Mouse (Mus musculus): Measurements from ENCODE around the gene Oser1. TPM values are rescaled to one million over a fixed set of nuclear protein-coding genes. Genes with fewer than 3 reads are reported as not detected.
"Not testable (repeated sequence)": the region's sequence is repeated elsewhere in the genome, so short reads cannot be mapped to it uniquely, and the experiment has no call there.

The Oser1 gene
- 10 to 100 TPM; 17.1 to 17.2 TPM for total RNA-seq (2021)
- long read RNA-seq, experiment 1, transcript Oser1-201 (4 exons, 1,620 nt), result major isoform, 19 of 20 reads
- long read RNA-seq, experiment 1, partial matches to known transcripts, result 0 of 20 reads
- long read RNA-seq, experiment 1, other reads (novel, unspliced or antisense), result 1 of 20 reads
- long read RNA-seq, experiment 2, transcript Oser1-201 (4 exons, 1,620 nt), result major isoform, 30 of 32 reads
- long read RNA-seq, experiment 2, partial matches to known transcripts, result 2 of 32 reads
- long read RNA-seq, experiment 2, other reads (novel, unspliced or antisense), result 0 of 32 reads

- H3K27ac ChIP-seq, result no peak within 1 kb of the TSS
- no peak within 1 kb of the TSS for H3K4me3 ChIP-seq
- no peak for DNase-seq (ENCODE audit: low spot score in 2 of 2)
- TF ChIP-seq CTCF (conservative IDR thresholded peaks at IDR 0.05), result no peak
Observed at GRCm38 (mm10) chr2:163424597-163424996, at the start of gene Oser1. Gene Oser1 (minus strand): TSS chr2:163424697.

DNA sequence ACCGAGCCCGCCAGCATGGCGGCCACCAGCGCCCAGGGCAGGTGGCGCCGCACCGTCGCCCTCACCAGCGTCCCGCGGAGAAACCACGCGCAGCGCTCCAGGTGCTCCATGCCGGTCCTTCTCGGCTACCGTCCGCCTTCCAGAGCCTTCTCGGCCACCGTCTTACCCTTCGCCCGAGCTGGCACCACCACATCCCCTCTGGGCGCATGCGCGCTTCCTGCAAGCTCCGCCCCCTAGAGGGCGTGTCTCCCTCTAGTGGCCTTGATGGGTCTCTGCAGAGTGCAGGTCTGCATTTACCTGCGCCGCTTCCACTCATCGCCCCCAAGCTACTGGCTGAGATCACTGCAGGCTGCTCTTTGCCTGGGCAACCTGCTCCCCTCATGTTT lies 48.0 kb upstream of the Oser1 start, which contains the start of gene Fitm2:
TSS of gene Fitm2 (minus strand) at position 164 of the 386 bp plus-strand sequence.
- peak; percentile 94 to 97 for DNase-seq (ENCODE audit: low spot score in 2 of 2)
- H3K27ac ChIP-seq, result peak within 1 kb of the TSS; percentile 90
- peak within 1 kb of the TSS; percentile 80 for H3K4me3 ChIP-seq
- TF ChIP-seq CTCF (conservative IDR thresholded peaks at IDR 0.05), result peak; percentile 99

DNA sequence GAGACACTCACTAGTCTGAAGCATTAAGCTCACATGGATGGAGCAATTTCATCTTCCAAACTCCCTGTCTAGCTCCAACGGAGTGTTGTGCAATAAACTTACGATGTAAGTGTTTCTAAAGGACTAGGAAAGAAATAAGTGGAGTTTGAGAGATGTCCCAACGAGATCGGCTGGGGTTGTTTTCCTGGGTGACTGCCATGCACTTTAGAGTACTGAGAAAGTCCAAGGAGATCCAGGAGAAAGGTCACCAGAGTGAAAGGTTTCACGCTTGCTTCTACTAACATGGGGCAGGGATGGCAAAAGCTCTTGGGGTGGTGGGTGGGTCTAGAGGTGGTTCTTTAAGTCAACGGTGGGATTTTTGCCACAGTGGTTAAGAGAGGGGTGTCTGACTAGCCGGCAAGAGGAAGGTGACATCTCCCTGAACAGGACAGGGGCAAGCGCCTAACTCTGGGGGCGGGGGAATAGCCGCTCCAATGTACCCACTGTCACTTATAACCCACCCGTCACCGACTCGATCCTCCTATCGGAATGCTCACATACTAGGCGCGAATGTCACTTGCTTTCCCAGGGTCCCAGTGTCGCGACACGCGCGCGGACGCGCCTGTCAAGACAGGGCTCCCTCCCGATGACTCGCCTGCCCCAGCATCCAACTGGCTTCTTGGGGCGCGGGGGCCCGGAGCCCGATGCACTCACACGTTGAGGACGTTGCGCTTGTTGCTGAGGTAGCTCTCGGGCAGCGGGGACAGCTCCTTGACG lies 47.4 kb upstream of the Oser1 start:
- H3K27ac ChIP-seq, result peak overlapping the region; percentile 90
- no peak for TF ChIP-seq CTCF (conservative IDR thresholded peaks at IDR 0.05)

DNA sequence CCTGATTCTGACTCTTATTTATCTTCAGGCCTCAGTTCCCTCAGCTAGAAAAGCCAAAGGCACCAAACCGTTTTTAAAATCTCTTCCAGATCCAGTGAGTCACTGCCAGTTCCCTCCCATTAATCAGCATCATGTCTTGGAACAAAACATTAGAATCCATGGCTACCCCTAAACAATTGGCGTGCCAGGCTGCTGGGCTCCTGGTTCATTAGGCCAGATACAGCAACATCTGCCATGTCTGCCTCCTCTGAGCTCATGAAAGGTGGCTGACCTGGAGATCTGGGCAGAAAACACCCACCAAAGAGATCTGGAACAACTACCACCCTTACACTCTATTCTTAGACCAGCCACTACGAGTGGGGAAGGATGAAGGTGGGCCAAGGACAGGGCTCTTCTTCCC lies 46.6 kb upstream of the Oser1 start:
- H3K27ac ChIP-seq, result peak overlapping the region; percentile 90; the same call in 1 of the 2 replicates
- no peak for DNase-seq (ENCODE audit: low spot score in 2 of 2)
- H3K4me3 ChIP-seq, result peak overlapping the region; percentile 80
- TF ChIP-seq CTCF (conservative IDR thresholded peaks at IDR 0.05), result no peak

More for the DNA sequence above, 47.4 kb upstream of the Oser1 start:
- no peak for DNase-seq (ENCODE audit: low spot score in 2 of 2)
- peak overlapping the region; percentile 80 for H3K4me3 ChIP-seq

DNA sequence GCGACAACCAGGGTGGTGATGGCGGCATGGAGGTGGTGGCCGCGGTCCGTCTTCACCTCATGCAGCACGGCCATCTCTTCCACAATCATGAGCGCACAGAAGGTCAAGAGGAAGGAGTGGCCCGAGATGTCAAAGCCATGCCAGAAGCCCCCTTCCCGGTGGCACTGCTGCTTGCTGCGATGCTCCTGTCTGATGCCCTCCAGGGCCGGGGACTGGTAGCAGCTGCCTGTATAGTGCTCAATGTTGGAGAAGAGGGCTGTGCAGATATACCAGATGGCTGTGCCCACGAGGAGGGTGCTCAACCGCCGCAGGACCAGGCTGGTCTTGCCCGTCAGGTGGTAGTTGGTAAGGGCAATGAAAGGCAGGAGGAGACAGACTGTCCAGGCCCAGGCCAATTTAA lies 45.2 kb upstream of the Oser1 start:
- no peak overlapping the region for H3K27ac ChIP-seq
- no peak for DNase-seq (ENCODE audit: low spot score in 2 of 2)
- TF ChIP-seq CTCF (conservative IDR thresholded peaks at IDR 0.05), result no peak
- no peak overlapping the region for H3K4me3 ChIP-seq

GRCm38 (mm10) chr2:163468866-163469265 lies 44.4 kb upstream of the Oser1 start:
- TF ChIP-seq CTCF (conservative IDR thresholded peaks at IDR 0.05), result no peak
- Histone ChIP-seq H3K27ac (no peak overlapping the region), H3K4me3 (no peak overlapping the region)
- no peak for DNase-seq (ENCODE audit: low spot score in 2 of 2)

DNA sequence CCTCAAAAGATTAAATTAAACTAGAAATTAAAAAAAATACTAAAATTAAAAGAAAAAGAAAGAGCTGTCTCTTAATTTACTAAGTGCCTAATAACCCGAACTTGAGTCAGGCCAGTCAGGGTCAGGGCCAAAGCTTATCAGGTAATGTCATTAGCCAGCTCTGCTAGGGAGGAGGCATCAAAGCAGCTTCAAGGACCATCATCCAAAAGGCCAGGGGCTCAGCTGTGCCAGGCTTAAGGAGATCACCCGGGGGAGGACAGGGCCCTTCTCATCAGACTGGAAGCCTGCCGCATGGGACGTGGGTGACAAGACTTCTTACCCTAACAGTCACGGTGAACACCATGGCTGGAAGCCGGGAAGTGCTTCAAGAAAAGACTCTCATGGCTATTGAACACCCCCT lies 43.1 kb upstream of the Oser1 start:
- no peak overlapping the region for H3K4me3 ChIP-seq
- DNase-seq (ENCODE audit: low spot score in 2 of 2), result no peak
- TF ChIP-seq CTCF (conservative IDR thresholded peaks at IDR 0.05), result no peak
- no peak overlapping the region for H3K27ac ChIP-seq

DNA sequence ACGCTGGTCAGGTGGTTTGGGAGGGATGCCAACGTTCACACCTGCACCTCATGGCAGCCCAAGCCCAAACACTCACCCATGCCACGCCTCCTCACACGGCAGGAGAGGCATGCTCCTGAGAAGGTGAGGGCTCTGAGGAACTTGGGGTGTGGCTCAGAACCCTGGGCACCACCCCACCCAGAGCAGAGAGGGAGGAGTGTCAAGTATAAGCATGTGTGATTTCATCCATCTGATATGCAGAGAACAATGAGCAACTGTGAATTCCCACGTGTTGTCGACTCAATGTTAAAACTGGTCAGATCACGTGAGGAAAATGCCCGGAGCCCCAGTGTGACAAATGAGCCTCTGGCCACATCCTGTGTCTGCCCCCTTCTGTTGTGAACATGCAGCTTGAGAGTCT lies 42.3 kb upstream of the Oser1 start:
- TF ChIP-seq CTCF (conservative IDR thresholded peaks at IDR 0.05), result no peak
- DNase-seq (ENCODE audit: low spot score in 2 of 2), result no peak
- H3K4me3 ChIP-seq, result no peak overlapping the region
- no peak overlapping the region for H3K27ac ChIP-seq

- TF ChIP-seq CTCF (conservative IDR thresholded peaks at IDR 0.05), result no peak
- Histone ChIP-seq H3K4me3 (no peak overlapping the region), H3K27ac (no peak overlapping the region)
- no peak for DNase-seq (ENCODE audit: low spot score in 2 of 2)
Observed at GRCm38 (mm10) chr2:163464562-163464961, 40.1 kb upstream of the Oser1 start.

DNA sequence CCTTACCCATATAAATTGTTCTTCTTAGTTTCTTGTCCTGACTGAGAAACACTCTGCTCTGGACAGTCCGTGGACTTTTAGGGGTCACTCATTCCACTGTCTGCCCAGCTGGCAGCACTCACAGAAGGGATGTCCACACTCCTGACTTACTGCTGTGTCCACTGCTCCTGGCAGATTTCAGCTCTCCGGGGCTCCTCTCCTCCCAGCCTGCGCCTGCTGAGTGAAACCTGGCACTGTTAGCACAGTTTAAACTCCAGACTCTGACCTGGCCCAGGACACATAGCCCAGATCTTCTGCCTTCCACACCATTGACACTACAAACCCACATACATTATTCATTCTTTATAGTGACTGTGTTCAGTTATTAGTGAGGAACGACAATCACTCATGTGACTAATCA lies 39.5 kb upstream of the Oser1 start:
- DNase-seq (ENCODE audit: low spot score in 2 of 2), result no peak

GRCm38 (mm10) chr2:163463251-163463769 lies 38.8 kb upstream of the Oser1 start:
- Histone ChIP-seq H3K4me3 (no peak overlapping the region), H3K27ac (no peak overlapping the region)
- no peak for DNase-seq (ENCODE audit: low spot score in 2 of 2)
- TF ChIP-seq CTCF (conservative IDR thresholded peaks at IDR 0.05), result no peak

More for the DNA sequence above, 39.5 kb upstream of the Oser1 start:
- TF ChIP-seq CTCF (conservative IDR thresholded peaks at IDR 0.05), result no peak
- Histone ChIP-seq H3K4me3 (no peak overlapping the region), H3K27ac (no peak overlapping the region)

DNA sequence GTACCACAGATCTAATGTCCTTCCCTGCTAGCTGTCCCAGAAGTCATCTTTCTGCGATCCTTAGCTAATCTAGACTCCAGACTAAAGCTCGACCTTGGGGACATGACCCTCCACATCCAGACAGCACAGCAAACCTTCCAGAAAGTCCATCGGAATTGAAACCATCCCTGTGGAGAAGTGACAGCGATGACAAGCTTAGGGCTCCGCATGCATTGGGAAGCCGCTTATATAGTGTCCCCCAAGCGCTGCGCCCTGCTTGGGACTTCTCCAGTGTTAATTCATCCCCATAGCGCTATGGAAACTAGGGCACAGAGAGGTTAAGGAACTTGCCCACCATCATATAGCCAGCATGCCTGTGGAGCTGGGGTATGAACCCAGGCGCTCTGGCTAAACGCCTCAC lies 38.3 kb upstream of the Oser1 start:
- no peak overlapping the region for H3K27ac ChIP-seq
- DNase-seq (ENCODE audit: low spot score in 2 of 2), result no peak
- TF ChIP-seq CTCF (conservative IDR thresholded peaks at IDR 0.05), result no peak
- H3K4me3 ChIP-seq, result no peak overlapping the region

DNA sequence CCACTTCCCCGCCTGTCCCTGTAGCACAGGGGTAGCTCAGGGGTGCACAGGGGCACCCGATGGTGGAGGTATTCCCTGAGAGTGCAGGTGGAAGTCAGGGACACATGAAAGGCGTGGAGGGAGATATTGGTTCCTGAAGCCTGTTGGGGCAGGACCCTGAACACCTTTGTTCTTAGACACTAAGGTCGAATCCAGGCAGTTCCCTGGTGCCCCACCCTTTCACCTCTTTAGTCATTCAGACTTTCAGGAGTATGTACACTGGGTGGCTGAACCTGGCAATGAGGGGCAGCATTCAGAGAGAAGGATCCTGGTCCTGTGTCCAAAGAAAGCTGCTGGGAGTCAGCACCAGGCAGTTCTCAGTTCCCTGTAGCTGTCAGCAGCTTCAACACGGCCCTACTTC lies 37.9 kb upstream of the Oser1 start:
- TF ChIP-seq CTCF (conservative IDR thresholded peaks at IDR 0.05), result no peak
- H3K27ac ChIP-seq, result no peak overlapping the region
- no peak for DNase-seq (ENCODE audit: low spot score in 2 of 2)
- no peak overlapping the region for H3K4me3 ChIP-seq

GRCm38 (mm10) chr2:163461307-163461706 lies 36.8 kb upstream of the Oser1 start:
- not testable (repeated sequence) for H3K27ac ChIP-seq; DNase-seq (ENCODE audit: low spot score in 2 of 2)

More at GRCm38 (mm10) chr2:163461307-163461706, 36.8 kb upstream of the Oser1 start:
- not testable (repeated sequence) for H3K4me3 ChIP-seq
